Mouse (Mus musculus) kidney, postnatal 0 days (tissue): ENCODE measurements at regions not wholly inside any gene's neighbourhood (a gene's known extent, or its start where the extent isn't known, plus 50 kb on each side); places are given as distances from the start of the nearest gene placed in this dataset.
"Not testable (repeated sequence)": the region's sequence is repeated elsewhere in the genome, so short reads cannot be mapped to it uniquely, and the experiment has no call there.

Source experiments
- ATAC-seq: fragments of 200-750 bp; cut with Nextera tagmentation; replicated peaks from 2 replicates; pipeline ENCODE4 v1.8.0; 2017; ENCODE audit warnings: low read depth, moderate number of reproducible peaks, moderate TSS enrichment, moderate library complexity; ENCODE audit not compliant: low FRiP score
- DNase-seq: peaks from one replicate; pipeline ENCODE4 v3.0.0-alpha.2; 2016; ENCODE audit warnings: low spot score
- H3K27ac ChIP-seq: fragments of 300-500 bp; sonication (generic); 2 replicates; pipeline ENCODE4 v1.5.1; 2014; ENCODE audit warnings: mild to moderate bottlenecking
- H3K27me3 ChIP-seq: fragments of 300-500 bp; sonication (generic); 2 replicates; pipeline ENCODE4 v1.6.1; 2014; ENCODE audit warnings: low read length, mixed read lengths; ENCODE audit not compliant: insufficient read depth
- H3K36me3 ChIP-seq: fragments of 300-500 bp; sonication (generic); 2 replicates; pipeline ENCODE4 v1.6.1; 2014; ENCODE audit warnings: low read length, mixed read lengths; ENCODE audit not compliant: insufficient read depth
- H3K4me1 ChIP-seq: fragments of 300-500 bp; sonication (generic); replicated peaks from 2 replicates; pipeline ENCODE4 v1.6.1; 2014; ENCODE audit warnings: antibody characterized with exemption, low read length, mixed read lengths; ENCODE audit not compliant: insufficient read depth
- H3K4me2 ChIP-seq: fragments of 300-500 bp; sonication (generic); 2 replicates; pipeline ENCODE4 v1.6.1; 2014; ENCODE audit warnings: mild to moderate bottlenecking, low read length, moderate library complexity, mixed read lengths
- H3K4me3 ChIP-seq: fragments of 300-500 bp; sonication (generic); replicated peaks from 2 replicates; pipeline ENCODE4 v1.5.1; 2014; ENCODE audit warnings: low read depth, low read length
- H3K9ac ChIP-seq: fragments of 300-500 bp; sonication (generic); 2 replicates; pipeline ENCODE4 v1.6.1; 2014; ENCODE audit warnings: low read depth, low read length
- H3K9me3 ChIP-seq: fragments of 300-500 bp; sonication (generic); replicated peaks from 2 replicates; pipeline ENCODE4 v1.6.1; 2016; ENCODE audit warnings: low read length, inconsistent platforms, mixed read lengths
- CTCF ChIP-seq: IDR thresholded peaks from 2 replicates; pipeline ENCODE4 v1.5.1; 2016; ENCODE audit warnings: antibody characterized with exemption, low read depth, mild to moderate bottlenecking, moderate library complexity
- WGBS: fragments of 180-500 bp; shearing (Covaris S2); extraction: QIAGEN DNeasy Blood & Tissue Kit; methylation state at CpG from one replicate; pipeline ENCODE4 v1.1.7; 2014; 5-methylcytosine and 5-hydroxymethylcytosine counted together

GRCm38 (mm10) chr6:64973968-64974367, 68.4 kb upstream of the Smarcad1 start:
- WGBS = 61% methylated on average over 2 of the region's 2 CpGs

GRCm38 (mm10) chr6:64974453-64974852, 67.9 kb upstream of the Smarcad1 start:
- not testable (repeated sequence) for H3K27ac ChIP-seq, H3K4me3 ChIP-seq, H3K4me2 ChIP-seq, H3K9ac ChIP-seq, H3K36me3 ChIP-seq, DNase-seq, H3K4me1 ChIP-seq, H3K27me3 ChIP-seq, ATAC-seq, H3K9me3 ChIP-seq
- WGBS = 91% methylated on average over 1 of the region's 1 CpGs

More at GRCm38 (mm10) chr6:64973968-64974367, 68.4 kb upstream of the Smarcad1 start:
- peak; percentile 8 for DNase-seq
- ATAC-seq = no peak
- no peaks in the 10 kb centered on the region for H3K4me1 ChIP-seq
- H3K27ac ChIP-seq = no peak overlapping the region
- H3K9ac ChIP-seq = no peak overlapping the region
- no peaks in the 10 kb centered on the region for H3K9me3 ChIP-seq
- no peaks in the 10 kb centered on the region for H3K27me3 ChIP-seq
- H3K4me2 ChIP-seq = no peak overlapping the region
- H3K36me3 ChIP-seq = no peaks in the 10 kb centered on the region
- H3K4me3 ChIP-seq = no peak overlapping the region
- TF ChIP-seq CTCF = peak; percentile 56

GRCm38 (mm10) chr6:64982132-64982531, 60.3 kb upstream of the Smarcad1 start:
- 40% methylated on average over 2 of the region's 2 CpGs for WGBS
- no peak for ATAC-seq
- no peak overlapping the region for H3K9ac ChIP-seq

More at GRCm38 (mm10) chr6:64982132-64982531, 60.3 kb upstream of the Smarcad1 start:
- no peak for TF ChIP-seq CTCF
- H3K27me3 ChIP-seq = no peaks in the 10 kb centered on the region
- no peak overlapping the region for H3K27ac ChIP-seq
- no peaks in the 10 kb centered on the region for H3K36me3 ChIP-seq
- H3K4me2 ChIP-seq = no peak overlapping the region
- DNase-seq = no peak
- no peak overlapping the region for H3K4me3 ChIP-seq
- H3K4me1 ChIP-seq = no peaks in the 10 kb centered on the region
- H3K9me3 ChIP-seq = no peaks in the 10 kb centered on the region
